Mouse (Mus musculus) layer of hippocampus, postnatal 25 days (tissue): Measurements from ENCODE around the gene Scube2. TPM values are rescaled to one million over a fixed set of nuclear protein-coding genes. Genes with fewer than 3 reads are reported as not detected.

ENCODE experiments used
- DNase-seq, 2 experiments: peaks; one replicate each; pipeline ENCODE4 v3.0.0; 2022; ENCODE audit warnings: mixed read lengths in 2 of 2, low spot score in 1 of 2; ENCODE audit errors: extremely low spot score in 1 of 2
- total RNA-seq, 2 experiments: library from RNA; stranded (reverse); gene quantifications; 2 replicates each; pipeline ENCODE4 v1.2.3; 2021

Scube2 gene
- total RNA-seq = under 1 TPM; 0.84 to 0.94 TPM

DNA sequence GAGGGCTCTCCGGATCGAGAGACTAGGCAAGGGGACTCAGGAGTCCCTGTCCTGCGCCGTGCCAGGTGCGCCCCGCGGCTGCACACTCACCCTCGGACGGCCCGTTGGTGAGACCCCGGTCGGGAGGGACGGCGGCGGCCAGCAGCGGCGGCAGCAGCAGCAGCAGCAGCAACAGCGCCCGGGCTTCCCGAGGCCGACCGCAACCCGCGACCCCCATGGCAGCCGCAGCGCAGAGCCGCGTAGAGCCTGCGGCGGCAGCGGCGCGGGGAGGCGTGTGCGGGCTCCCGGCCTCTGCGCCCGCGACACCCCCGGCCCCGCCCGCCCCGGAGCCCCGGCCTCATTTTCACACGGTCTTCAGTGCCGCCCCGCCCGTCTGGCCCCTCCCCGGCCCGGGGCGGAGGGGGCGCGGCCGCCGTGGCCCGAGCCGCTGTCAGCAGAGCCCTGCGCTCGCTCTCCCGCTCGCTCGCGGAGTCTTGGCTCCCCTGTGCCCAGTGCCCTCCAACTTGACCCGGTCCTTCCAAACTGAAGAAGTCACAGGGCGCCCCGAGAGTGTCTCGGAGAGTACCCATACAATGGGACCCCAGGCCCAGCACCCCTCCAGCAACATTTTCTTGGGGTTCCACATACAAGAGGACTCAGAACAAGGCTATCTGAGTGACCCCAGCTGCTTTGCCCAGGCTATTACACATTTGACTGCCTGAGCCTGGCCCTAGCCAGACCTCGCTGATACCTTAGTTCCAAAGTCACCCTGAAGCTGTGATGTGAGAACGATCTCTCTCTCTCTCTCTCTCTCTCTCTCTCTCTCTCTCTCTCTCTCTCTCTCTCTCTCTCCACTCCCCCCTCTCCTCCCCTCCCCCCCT is at the start of gene Scube2:
Gene Scube2, minus strand, starts transcription at position 310 of the 860 bp plus-strand sequence.
- DNase-seq = no peak

- no peak for DNase-seq
Observed at GRCm38 (mm10) chr7:109906165-109906564, 40.7 kb upstream of the Scube2 start.

DNA sequence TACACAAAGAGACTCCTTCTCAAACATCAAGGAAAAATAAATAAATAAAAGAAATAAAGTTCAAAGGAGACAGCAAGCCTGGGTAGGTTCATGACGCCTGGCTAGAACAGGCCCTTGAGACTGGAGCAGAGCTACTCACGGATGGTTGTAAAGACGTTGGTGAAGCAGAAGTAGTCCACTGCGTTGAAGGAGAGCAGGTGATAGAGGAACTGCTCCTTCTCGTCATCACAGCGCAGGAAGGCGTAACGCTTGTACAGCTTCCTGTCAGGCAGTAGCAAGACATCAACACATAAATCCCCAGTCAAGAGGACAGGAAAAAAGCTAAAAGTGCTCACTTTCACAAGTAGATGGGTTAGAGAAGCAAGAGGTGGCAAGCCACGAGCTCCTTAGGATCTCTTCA is 35.4 kb upstream of the Scube2 start:
- DNase-seq = no peak

DNA sequence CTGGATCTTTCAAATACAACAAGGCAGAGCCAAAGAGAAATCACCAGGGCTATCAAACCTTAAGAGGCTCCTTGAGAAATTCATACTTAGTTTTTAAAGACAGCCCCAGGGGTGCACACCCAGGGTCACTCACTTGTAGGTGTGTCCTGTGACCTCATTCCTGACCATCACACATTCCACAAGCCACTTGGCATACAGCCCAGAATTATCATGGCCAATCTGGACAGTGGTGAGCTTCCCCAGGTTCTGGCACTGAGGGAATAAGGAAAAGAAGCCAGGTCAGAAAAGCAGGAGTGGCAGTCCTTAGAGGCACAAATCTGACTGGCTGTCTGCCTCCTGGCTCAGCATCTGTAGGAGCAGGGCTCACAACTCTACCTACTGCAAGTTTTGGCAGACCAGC is 33.4 kb upstream of the Scube2 start:
- DNase-seq = no peak

DNA sequence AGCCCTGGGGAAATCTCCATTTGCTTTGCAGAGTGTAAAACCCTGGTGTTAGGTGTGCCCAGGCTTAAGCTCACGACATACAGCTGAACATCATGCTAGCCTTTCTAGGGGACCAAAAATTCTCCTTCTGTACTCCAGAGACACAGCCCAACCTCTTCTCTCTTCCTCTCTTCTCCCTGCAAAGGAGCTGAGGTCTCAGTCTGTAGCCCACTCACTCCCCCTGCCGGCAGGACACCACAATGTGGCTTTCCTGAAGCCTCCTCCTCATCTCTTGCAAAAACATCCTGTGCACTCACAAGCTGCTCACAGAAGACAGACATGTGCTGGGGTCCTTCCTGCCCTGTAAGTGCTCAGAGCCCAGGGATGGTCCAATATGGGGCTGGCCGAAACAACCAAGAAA is 27.1 kb upstream of the Scube2 start:
- peak; percentile 56 to 84 for DNase-seq

- no peak for DNase-seq
Observed at GRCm38 (mm10) chr7:109891786-109892185, 26.3 kb upstream of the Scube2 start.

DNA sequence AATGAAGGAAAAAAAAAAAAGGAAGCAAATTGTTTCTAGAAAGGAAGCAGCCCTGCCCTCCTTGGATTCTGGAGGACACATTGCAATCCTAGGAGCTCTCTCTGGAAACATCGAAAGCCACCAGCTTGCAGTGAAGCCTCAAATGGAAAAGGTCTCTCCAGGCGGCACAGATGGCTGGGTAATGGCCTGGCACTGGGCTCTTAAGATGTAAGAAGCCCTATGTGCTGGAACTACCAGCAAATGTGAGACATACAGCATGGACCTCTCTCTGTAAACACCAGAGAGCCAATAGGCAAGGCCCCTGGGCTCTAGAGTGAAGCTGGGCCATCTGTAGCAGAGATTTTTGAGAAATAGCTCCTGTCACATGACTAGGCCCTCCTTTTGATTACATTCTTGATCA is 24.8 kb upstream of the Scube2 start:
- DNase-seq = no peak

DNA sequence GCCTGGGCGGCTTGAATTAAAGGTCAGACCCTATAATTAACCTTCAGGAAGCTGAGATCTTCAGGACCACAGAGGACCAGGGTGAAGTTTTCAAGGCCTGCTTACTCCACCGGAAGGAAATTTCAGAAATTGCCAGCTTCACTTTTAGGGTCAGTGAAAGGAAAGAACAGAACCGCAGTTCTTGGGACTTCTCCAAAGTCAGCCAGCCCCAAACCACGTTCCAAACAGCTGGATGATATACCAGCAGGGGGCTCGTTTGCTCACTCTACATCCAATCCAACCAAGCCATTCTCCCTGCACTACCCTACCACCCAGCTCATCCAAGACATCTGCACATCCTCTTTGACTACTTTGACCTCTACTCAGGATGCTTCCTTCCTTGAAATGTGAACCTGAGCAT is 23.8 kb upstream of the Scube2 start:
- DNase-seq = no peak

DNA sequence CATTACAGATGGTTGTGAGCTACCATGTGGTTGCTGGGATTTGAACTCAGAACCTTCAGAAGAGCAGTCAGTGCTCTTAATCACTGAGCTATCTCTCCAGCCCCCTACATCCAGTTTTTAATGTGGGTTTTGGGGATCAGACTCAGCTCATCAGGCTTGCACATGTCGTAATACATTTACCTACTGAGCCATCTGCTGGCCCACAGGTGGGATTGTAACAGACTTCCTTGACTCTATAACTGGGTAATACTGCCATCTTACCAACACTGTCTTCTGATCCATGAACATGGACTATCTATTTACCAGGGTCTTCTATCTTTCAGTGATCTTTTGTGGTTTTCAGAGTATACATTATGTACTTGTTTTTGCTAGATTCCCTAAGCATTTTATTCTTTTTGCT is 20.8 kb upstream of the Scube2 start:
- DNase-seq = no peak

DNA sequence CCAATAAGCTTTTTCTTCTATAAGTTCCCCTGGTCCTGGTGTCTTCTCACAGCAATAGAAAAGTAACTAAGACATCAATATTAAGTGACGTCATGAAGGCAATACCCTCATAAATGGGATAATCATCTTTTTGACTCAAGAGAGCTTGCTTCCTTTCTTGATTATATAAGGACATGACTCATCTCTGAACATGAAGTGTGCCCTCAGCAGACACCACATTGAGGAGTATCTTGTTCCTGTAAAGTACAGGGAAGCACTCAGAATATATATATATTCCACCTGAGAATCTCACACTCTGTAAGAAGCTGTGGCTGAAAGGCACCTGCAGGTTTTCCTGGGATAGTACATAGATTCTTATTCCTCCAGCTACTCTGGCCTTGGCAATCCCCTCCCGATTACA is 17.1 kb upstream of the Scube2 start:
- no peak for DNase-seq

DNA sequence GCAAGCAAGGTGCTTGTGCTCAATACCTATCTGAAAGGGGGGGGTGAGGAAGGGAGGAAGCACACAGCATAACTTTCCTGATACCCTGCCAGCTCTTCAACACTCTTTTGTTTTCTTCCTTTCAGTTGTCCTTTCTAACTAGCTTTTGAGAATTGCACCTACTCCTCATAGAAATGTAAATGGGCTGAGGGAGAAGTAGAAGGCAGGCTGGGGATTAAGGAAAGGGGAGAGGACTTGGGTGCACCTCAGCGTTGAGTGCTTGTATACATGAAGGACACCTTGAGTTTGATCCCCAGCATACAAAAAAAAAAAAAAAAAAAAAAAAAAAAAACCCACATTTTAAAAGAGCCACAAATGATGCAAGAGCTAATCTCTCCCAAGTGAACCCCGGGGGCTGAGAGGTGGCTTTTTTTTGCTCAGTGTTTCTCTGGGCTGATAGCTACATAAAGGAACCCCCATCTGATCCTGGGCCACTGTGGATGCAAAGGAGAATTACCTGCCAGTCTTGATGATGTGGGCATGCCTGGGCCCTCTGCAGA is 16.2 kb upstream of the Scube2 start:
- DNase-seq = no peak

GRCm38 (mm10) chr7:109879158-109879557 is 13.7 kb upstream of the Scube2 start:
- DNase-seq = no peak

DNA sequence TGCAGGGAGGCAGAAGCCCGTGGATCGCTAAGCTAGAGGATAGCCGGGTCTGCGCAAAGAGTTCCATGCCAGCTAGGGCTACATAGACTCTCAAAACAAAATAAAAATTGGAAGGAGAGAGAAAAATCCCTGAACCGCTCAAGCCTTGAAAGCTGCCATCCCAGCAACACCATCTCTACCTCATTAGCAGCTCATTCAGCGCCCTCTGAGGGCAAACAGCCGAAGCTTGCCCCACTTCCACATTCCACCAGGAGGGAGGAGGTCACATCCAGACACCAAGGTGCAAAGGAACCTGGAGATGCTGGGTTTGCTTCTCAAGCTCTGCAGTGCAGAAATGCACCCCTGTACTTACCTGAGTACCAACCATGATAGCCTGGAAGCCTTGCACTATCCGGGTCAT is 10.6 kb upstream of the Scube2 start:
- DNase-seq = no peak

DNA sequence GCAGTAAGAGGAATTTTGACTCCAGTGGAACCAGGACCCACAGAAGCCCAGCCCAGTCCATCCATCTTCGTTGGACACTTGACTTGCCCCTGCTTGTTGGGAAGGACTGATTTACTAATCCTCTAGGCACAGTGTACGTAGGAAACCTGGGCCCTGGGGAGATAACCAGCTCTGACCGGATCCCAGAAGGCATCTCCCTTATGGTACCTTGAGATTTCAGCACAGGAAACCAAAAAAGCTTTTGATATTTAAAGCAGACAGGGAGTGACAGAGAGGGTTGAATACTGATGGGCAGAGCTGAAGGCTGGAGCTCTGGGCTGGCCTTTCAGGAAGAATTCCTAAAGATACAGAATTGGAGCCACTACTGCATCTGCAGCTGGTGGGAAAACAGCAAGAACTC is 10.1 kb upstream of the Scube2 start:
- no peak for DNase-seq

DNA sequence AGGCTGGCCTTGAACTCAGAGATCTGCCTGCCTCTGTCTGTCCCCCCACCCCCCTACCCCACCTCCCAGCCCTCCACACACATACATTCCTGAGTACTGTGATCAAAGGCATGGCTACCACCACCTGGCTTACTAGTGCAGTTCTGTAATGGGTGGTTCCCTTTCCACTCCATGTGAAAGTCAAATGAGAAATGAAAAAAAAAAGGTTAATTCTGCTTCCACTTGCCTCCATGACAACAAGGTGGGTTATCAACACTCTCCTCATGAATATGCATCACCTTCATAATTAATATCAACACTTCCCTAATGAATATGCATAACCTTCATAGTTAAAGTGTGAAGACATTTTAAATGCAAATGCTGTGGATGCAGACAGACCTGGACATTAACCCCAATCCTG is 9.6 kb upstream of the Scube2 start:
- no peak for DNase-seq

DNA sequence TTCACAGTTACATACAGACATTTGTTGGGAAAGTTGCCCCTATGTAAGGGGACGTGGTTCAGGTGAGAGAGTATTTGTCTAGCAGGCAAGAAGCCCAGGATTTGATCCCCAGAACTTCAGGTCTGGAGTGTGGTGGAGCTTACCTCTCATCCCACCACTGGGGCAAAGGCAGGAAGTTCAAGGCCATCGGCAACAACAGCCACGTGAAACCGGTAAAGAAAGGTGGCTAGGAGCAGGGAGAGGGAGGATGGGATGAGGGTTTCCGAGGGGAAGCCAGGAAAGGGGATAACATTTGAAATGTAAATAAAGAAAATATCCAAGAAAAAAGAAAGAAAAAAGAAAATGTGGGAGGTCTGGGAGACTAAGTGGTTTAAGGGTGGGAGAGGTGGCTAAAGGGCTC is 7.7 kb upstream of the Scube2 start:
- no peak for DNase-seq

GRCm38 (mm10) chr7:109871232-109871631 is 5.8 kb upstream of the Scube2 start:
- no peak for DNase-seq

DNA sequence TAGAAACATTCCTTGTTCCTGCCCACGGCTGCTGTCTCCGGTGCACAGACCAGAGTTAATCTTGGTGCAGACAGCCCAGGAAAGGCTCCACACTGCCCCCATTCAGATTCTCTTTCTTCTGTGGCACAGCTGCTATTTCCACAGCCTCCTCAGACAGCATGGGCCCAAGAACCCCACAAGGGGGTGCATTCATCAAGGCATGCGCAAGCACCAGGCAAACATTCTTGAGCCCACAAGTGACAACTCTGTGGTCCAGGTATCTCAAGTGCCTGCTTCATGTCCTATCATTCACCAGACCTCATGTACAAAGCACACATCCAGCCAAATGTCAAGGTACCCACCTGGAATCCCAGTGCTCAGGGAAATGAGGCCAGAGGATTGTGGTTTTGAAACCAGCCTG is 3.0 kb upstream of the Scube2 start:
- DNase-seq = no peak

DNA sequence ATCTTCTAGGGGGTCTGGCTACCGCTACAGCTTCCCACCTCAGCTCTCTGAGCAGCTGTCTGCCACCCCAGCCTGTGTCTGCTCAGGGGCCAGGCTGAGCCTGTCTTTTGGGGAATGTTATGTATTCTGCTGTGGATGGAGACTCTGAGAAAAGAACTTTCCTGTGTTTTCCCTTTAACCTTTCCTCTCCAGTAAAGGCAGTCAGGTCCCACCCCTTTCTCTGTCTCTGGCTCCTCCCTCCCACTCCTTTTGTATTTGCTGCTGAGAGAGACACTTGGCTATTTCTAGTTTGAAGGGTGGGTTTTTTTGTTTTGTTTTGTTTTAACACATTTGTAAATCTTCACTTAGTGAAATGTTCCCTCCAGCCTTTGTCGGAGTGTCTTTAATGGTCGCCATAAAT is 1.2 kb upstream of the Scube2 start:
- no peak for DNase-seq

DNA sequence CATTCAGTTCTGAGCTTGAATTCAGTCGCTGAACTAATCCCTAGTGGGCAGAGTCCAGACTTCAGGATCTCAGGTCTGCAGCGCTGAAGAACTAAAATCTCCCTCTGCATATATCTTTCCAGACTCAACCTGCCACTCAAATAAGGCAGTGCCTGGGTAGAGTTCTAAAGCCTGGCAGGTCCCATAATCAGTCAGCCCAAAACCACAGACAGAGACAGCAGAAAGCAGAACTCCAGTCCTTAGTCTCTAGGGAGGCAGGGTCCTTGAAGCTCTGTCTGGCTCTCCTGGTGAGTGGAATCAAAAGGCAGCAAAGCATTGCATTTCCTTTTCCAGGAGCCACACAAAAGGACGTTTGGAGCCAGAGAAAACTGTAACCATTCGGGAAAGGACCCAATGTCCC is 1.9 kb downstream of the Scube2 start:
- no peak for DNase-seq

DNA sequence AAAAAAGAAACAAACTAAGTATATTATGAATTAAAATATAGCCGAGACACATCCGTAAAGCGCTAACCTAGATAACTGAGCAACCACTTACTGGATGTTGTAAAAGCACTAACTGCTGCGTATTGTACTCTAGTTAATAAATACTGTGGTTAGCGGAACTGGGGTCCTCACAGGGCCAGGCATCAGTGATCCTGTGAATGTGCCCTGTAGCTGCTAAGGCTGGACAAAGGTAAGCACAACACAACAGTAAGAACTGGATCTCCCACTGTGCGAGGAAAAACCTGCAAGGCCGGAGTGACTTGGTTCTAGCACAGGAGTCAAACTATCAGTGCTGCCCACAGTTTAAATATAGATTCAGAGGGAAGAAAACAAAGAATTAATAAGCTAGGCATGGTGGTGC is 5.3 kb downstream of the Scube2 start:
- no peak for DNase-seq

DNA sequence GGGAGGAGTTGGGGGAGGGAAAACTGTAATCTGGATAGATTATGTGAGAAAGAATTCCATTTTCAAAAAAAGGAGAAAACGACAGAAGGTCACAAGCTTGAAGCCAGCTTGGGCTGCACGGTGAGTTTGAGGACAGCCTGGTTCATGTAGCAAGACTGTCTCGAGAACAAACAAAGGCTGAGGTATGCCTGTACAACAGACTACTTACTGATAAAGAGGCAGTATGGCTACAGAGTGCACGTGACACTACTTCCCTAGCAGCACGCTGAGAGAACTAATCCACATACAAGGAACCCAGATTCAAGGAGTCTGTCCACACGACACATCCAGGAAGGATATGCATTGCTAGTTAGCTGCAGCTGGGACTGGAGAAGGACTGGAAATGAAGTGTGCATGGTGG is 6.1 kb downstream of the Scube2 start:
- DNase-seq = no peak
